Mouse (Mus musculus): ENCODE results near the gene Gpr171.
"Not testable (repeated sequence)": the region's sequence is repeated elsewhere in the genome, so short reads cannot be mapped to it uniquely, and the experiment has no call there.

Gene Gpr171

DNA sequence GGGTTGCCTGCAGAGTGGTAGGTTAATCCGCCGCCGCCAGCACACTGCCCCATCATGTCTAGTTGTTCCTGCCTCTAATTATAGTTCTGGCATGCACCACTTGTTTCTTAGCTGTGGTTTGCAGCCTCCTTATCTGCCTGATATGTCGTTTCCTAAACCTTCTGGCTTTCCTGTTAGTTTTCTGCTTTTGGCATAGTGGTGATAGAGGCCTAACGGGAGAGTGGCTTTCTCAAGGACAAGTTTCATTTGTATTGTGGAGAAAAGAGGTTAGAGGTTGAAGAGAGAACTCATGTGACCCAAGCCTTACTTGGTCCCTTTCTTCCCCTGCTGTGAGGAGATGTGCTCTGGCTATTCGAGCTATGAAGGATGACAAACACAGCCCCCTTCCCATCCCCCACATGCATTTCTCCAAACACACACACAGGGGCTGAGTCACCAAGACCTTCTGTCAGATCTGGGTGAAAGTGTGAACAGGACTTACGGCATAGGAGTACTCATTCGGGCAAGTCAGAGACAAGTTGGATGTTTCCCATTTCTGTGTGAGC is 12.4 kb upstream of the Gpr171 start:
- DNase-seq (ENCODE audit: low read depth, low spot score): no peak

DNA sequence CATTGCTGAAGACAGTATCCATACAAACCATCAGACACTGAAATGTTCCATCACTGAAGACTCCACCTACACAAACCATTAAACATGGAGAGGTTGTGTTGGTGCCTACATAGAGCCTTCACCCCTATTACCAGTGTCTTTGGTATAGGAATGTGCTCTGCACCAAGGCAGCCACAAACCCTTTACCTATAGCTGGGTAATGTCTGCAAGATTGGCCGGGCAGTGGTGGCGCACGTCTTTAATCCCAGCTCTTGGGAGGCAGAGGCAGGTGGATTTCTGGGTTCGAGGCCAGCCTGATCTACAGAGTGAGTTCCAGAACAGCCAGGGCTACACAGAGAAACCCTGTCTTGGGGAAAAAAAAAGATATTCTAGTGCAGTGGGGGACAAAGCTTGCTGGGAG is 11.7 kb upstream of the Gpr171 start:
- not testable (repeated sequence) for DNase-seq (ENCODE audit: low read depth, low spot score)

DNA sequence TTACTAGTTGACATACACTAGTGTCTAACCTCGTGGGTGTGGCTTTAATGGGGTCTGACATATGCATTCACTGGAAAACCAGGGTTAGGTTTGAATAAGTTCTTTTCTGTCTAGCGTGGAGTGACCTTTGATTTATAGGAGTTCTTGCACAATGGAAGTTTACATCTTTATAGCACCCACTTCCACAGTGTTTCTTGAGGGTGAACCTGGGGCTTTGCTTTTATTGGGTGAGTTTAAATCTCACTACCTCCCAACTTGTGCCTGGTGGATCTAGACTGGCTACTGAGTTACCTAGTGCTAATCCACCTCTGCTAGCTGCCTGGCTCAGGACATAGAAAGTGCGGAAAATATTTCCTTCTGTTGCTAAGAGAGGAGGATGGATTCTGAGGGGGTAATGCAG is 10.3 kb upstream of the Gpr171 start:
- no peak for DNase-seq (ENCODE audit: low read depth, low spot score)

DNA sequence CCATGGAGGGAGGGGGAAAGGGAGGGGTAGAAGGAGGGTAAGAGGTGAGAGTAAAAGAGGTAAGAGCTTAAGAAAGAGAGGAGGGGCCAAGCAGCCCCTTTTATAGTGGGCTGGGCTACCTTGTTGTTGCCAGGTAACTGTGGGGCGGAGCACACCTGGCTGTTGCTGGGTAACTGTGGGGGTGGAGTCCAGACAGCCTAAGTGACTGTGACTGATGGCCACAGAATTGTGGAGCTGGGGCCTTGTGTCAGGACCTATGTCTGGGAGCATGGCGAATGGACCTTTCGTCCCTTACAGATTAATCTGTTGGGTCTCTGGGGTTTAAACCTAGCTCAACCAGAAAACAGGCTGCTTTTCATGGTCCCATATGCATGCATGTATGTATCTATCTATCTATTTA is 8.2 kb upstream of the Gpr171 start:
- not testable (repeated sequence) for DNase-seq (ENCODE audit: low read depth, low spot score)

DNA sequence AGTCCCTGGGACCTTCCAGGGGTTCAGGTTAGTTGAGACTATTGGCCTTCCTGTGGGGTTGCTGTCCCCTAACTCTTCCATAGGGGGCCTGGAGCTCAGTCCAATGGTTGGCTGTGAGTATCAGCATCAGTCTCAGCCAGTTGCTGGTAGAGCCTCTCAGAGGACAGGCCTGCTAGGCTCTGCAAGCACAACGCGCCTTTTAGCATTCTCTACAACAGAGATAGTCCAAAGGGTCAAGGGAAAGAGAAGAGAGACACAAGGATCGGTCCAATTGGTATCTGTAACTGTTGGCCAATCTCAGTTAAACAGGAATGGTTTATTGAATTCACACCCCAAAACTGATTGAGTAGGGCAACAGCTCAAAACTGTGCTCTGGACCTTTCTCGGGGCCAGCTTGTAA is 5.8 kb upstream of the Gpr171 start:
- DNase-seq (ENCODE audit: low read depth, low spot score): no peak

DNA sequence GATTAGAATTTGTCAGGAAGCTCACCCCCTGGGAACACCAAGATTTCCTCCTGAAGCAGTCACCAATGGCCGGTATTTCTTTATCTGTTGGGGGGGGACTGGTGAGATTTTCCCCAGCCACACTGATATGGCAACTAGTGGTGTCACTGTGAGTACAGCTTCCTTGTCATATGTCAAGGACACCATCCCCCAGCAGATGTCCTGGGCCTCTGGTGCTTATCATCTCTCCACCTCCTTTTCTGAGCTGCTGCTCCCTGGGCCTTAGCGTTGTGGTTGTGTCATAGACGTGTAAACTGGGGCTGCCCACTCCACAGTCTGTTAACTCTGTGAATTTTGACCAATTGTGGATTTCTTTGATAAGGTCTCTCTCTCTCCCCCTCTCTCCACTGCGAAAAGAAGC is 2.8 kb upstream of the Gpr171 start:
- DNase-seq (ENCODE audit: low read depth, low spot score): no peak

DNA sequence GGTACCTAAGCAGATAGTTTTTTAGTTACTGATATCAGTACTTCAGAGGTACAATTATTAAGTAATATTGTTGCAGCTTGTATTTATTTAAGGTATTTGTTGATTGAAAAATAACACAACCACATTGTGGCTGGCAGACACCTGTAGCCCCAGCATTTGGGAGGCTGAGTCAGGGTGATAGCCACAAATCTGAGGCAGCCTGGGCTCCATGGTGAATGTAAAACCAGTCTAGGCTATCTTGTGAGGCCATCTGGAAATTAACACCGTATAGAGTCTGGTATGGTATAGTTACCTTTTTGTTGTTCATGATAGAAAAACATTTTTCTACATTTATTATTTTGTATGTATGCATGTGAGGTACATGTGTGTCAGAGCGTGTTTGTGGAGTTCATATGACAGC is 525 bp upstream of the Gpr171 start:
- no peak for DNase-seq (ENCODE audit: low read depth, low spot score)

DNA sequence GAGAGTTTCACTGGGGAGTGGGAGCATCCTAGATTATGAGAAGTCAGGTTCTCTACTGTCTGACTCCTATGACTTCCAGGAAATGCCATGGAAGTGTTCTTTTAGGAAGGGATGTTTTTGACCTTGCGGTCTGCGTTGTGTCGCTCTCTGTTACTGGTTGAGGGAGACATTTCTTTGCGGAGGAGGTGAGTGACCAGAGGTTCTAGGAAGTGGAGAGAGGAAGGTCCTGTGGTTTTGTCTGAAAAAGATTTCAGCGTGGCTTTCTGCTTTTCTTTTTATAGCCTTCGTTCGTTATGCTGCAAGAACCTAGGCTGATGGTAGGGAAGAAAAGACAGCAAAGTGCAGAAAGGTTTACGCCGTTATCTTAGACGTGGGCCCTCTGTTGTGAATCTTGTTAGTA is 3.1 kb downstream of the Gpr171 start:
- DNase-seq (ENCODE audit: low read depth, low spot score): no peak

DNA sequence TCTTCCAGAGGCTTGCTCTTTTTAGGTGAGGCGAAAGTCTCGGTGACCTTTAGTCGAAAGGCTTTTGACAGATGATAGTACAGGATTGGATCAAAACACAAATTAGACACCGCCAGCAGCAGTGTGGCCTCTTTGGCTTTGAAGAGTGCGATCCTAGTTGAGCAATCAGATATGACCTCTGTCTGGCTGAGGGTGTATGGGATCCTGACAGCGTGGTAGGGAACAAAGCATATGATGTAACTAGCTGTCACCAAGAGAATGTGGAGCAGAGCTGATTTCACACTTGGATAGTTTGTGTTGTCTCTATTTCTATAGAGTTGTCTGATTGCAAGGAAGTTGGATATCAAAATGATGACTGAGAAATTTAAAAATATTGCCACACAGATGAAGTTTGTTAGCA is 4.2 kb downstream of the Gpr171 start:
- DNase-seq (ENCODE audit: low read depth, low spot score): no peak

DNA sequence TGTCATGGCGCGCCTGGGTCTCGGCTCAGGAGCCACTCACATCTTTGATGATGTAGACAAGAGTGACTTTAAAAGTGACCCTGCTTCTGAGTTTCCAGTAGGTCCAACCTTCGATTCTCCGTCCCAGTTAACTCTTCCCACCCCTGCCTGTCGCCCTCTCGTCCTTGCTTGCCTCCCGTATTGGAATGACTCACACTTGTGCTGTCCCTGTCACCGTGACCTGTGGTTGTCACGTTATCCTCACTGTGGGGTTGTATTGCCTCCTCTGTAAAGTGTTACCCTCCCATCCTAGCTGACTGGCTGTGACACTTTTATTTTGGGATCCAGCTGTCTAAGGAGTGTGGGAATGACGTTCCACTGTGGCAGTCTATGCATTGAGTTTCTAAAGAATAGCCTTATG is 8.9 kb downstream of the Gpr171 start:
- DNase-seq (ENCODE audit: low read depth, low spot score): no peak

DNA sequence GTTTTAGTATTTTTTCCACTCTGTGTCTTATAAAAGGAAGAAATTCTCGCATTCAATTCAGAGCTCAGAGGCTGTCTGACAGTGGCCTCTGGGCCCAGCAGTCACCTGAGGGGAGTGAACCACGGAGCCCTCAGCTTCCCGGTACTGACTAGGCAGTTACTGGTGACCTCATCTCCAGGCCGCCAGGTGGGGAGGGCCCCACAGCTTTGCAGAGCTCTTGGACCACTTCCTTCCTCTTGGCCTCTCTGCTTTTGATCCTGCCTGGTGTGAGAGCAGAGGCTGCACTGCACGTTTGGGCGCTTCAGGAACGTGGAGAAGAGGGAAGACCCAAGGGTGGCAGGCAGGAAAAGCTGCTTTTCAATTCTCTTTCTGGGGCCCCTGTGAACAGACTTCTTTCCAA is 20.7 kb downstream of the Gpr171 start:
- DNase-seq (ENCODE audit: low read depth, low spot score): no peak

DNA sequence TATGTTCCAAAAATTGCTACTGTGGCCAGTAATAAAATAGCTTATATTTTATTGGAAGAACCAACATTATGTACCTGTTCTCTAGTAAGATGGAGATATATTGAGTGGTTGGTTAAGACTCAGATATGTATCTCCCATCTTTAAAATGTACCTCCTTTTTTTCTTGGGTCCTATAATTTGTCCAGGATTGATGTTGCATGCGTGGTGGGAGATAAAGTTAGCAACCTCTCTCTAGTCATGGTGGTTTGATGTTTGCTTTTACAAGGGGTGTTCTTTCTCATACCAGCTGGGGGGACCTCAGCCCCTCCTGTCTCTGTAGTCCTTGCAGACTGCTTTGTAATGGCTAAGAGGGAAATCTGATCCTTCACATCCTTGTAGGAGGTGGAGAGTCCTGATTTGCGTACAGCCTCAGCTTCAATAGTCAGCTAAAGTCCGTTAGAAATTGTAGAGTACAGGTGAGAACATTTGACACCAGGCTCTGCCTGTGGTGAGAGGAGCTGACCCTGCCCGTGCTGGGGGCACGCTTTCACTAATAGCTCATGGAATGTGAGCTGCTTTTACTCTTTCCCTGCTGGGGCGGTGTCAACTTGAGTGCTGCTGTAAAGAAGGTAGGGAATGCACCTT is 21.2 kb downstream of the Gpr171 start:
- DNase-seq (ENCODE audit: low read depth, low spot score): no peak

DNA sequence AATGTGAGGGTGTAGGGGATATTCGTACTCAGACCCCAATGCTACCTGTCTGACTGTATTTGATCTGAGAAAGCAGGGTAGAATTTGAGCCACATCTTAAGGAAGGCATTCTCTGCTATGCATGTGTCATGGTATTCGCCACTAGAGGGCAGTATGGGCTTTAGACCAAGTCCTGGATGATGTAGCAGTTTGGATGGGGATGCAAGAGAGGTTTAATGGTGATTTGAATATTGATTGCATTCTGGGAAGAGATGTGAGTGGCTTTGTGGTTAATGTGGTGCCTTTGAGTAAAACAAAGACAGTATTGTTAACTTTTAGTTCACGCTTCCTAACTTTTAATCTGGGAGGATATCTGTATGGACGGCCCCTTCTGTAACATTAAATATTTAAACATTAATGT is 22.3 kb downstream of the Gpr171 start:
- peak; percentile 11 for DNase-seq (ENCODE audit: low read depth, low spot score)

DNA sequence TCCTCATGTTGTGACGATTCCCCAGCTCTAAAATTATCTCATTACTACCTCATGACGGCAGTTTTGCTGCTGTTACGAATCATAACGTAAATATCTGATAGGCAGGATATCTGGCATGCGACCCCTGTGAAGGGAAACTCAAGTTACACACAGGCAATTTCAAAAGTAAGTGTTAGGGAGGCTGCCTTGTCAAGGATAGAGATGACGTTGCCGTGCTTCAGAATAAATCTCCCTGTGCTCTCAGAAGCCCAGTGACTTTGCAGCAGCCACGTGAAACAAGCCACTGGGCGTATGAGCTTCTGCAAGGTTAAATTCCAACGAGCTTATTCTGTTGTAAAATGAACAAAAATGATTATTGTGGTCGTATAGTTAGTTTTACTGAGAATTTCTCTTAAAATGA is 23.0 kb downstream of the Gpr171 start:
- DNase-seq (ENCODE audit: low read depth, low spot score): no peak

DNA sequence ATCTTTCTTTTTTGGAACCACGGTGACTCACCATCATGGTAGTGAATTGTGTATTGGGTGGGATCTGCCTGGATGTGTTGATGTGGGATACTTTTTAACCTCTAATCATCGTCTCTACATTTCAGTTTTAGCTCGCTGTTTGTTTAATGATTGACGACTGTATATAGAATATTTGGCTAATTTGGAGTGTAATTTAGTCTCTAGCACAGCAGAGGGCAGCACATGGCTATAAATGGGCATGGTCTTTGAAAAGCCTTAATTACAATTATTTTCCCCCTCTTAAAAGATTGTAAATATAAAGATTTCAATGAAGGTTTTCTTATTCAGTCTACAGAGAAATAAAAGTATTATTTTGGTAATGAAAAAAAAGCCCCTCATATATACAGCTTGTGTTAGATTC is 24.3 kb downstream of the Gpr171 start:
- no peak for DNase-seq (ENCODE audit: low read depth, low spot score)

DNA sequence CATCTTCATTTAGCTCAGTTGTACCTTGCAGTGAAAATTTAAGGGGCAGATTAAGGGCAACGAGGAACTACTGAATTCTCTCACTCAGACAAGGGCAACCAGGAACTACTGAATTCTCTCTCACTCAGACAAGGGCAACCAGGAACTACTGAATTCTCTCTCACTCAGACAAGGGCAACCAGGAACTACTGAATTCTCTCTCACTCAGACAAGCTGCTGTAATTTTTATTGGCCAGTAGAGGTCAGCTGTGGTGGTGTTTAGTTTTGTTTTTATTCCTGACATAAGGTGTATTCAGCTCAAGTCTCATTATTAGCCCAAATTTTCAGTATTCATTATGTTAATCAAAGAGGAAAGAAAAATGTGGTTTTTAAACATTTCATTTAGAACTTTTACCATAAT is 32.5 kb downstream of the Gpr171 start:
- not testable (repeated sequence) for DNase-seq (ENCODE audit: low read depth, low spot score)

DNA sequence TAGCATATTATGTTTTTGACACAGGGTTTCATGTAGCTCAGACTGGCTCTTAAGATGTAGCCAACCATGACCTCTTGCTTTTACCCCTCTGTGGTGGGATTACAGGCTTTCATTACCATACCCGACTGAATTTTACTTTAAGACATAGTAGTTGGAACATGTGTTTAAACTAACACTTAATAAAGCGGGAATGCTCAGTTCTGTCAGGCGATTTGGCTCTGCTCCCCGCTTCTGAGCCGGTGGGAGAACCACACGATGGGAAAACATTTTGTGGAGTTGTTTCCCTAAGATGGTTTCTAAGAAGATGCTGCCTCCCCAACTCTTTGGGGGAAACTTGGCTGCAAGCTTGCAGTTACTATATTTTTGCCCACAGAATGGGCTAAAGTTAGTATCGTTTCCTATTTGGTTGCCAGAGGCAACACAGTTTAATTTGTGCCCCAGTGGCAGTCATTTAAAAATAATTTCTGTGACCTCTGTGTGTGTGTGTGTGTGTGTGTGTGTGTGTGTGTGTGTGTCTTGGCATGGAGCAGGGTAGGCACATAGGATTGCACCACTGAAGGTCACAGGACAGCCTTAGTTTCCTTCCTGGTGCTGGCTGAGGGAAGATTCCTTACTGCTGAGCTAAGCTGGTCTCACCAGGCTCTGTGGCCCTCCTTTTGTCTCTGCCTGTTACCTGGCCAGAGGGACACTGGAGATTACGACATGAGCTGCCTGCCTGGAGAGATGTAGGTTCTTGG is 34.9 kb downstream of the Gpr171 start:
- no peak for DNase-seq (ENCODE audit: low read depth, low spot score)

DNA sequence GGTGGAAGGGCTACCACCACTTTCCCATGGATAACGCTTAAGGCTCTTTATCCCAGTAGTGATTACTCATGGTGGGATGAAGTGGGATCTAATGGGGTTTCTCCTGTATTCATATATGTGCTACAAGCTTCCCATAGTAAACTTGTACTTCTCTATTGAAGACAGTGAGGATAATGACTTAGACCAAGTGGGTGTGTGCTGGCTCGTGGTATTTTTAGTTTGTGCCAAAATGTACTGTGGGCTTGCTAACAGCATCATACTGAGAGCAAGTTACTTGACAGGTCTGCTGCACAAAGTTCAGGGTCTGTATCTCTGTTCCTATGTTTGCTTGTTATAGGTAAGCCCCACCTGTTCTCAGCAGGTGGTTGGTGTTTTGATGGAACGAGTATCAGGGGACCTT is 35.7 kb downstream of the Gpr171 start:
- no peak for DNase-seq (ENCODE audit: low read depth, low spot score)

DNA sequence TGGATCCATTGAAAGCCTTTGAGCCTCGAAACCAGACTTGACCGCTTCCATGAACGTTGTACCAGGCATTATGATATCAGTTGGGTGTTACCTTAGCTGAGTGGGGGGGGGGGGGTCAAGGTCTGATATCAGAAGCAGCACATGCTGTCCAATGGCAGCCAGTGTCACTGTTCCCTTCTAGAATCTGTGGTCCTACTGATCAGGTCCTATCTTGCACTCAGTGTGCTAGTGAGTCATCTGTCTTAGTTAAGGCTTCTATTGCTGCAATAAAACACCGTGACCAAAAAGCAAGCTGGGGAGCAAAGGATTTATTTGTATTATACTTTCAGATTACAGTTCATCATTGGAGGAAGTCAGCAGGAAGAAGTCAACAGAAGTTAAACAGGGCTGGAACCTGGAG is 38.2 kb downstream of the Gpr171 start:
- DNase-seq (ENCODE audit: low read depth, low spot score): no peak

DNA sequence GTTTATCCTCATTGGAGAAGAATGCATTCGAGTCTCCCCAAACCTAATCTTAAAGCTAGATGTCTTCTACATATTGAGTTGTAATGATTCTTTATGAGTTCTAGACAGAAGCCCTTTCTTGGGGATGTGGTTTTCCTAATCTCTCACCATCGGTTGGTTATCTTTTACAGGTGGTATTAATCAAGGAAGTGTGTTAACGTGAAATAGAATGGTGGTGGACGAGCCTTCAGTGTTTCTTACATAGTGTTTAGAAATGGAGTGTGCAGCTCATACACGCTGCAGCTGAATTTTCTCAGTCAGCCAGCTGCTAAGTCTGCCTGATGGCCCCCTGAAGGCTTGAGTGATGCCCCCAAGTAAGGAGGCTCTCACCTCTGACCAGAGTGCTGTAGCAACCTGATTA is 39.5 kb downstream of the Gpr171 start:
- DNase-seq (ENCODE audit: low read depth, low spot score): no peak

DNA sequence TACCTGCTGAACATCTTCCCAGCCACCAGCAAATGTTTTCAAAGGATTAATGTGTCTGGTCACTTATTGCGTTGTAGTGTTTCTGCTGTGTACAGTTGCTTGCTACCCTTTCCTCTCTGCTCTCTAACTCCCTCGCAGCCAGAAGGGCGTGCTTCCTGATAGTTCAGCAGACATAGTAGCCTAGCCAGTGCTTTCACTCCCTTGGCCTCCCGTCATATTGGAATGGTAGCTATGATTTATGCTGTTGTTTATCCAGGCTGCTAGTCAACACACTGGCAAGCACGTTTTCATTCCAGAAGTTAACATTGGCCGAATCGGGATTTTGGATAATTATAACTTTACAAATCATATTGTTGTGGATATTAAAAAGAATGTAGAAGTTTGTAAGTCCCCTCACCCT is 41.5 kb downstream of the Gpr171 start:
- DNase-seq (ENCODE audit: low read depth, low spot score): no peak

DNA sequence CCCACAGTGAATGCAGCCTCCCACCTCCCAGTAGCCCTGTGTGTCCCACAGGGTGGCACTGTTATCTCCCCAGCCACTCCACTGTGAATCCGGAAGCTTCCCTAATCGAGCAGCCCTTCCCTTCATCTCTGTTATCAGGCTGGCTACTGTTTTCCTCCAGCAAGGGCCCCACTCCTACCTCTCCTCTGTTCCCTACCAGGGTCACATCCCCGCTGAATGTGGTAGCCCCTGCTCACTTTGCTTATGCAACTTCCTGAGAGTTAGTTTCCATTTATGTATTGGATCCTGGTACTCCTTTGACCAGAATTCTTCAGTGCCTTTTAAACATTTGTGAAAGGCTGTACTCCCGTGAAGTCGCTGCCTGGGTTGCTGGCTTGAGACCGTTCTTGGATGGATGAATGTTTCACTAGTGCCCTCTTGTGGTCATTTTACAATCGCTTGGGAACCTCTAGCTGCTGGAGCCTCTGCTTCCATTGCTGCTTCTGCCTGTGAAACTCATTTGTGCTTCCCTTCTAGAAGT is 42.5 kb downstream of the Gpr171 start:
- peak; percentile 51 for DNase-seq (ENCODE audit: low read depth, low spot score)

DNA sequence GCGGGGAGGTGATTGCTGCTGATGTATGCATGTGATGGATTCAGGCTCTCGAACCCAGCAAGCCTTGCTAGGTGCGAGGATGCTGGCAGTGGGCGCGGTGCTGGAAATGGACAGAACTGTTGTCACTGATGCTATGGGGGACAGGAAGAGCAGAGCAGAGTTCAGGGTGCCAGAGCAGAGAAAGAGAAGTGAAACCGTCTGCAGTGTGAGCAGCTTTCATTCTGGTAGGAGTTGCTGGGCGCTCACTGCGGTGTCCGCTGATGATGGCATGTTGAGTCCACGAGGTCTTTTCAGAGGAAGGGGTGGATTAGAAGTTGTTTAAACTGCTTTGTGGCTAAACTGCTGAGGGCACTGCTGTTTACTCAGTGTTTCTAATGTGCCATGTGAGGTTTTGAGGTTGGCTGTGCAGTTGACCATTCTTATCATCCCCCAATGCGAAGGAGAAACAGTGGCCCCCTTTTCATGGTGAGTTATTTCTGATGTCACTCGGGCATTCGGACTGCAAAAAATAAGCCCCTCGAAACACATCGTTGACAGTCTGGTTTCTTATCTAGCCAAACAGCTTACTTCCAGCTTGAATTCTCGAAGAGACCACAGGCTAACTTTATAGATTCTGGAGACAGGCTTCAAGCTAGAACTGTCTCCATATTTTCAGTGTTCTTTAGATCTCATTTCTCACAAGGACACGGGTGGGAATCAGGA is 46.6 kb downstream of the Gpr171 start:
- no peak for DNase-seq (ENCODE audit: low read depth, low spot score)

All from retina, adult 2 months (tissue).